Mouse (Mus musculus) subcutaneous adipose tissue, adult 2 months (tissue): ENCODE measurements around the gene Aunip. TPM values are rescaled to one million over a fixed set of nuclear protein-coding genes. Genes with fewer than 3 reads are reported as not detected.

ENCODE experiments used
- polyA plus RNA-seq: library from polyadenylated mRNA; depleted of rRNA; stranded (reverse); fragments of >200 nt; gene quantifications from 2 replicates; pipeline ENCODE4 v1.2.3, GENCODE M21; 2012; ENCODE audit warnings: low replicate concordance; rRNA removed

Aunip gene
- 0.23 and 0.71 TPM in 2 replicates for polyA plus RNA-seq

DNA sequence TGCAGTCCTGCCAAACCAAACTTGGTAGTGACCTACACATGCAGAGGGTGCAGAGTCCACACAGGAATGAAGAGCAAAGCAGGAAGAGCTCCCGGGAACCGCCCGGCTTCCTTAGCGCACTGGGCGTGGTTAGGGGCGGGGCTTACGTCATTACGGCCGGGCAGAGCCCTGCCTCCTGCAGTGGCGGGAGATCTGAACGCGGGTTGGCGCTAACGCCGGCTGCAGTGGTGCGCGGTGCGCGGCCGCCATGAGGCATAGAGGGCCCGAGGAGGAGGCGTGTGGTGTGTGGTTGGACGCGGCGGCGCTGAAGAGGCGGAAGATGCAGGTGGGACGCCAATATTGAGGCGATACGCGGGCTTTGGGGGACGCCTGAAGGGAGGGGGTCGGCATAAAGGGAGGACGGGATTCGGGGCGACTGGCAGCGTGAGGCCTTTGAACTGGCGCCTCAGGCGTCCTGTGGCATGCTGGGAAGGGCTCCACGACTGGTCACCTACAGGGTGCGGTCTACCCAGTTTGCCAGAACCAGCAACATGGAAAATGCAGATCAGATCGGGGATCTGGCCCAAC, at the start of gene Aunip:
Gene Aunip (plus strand): TSS at position 155 of the 567 bp plus-strand sequence.

DNA sequence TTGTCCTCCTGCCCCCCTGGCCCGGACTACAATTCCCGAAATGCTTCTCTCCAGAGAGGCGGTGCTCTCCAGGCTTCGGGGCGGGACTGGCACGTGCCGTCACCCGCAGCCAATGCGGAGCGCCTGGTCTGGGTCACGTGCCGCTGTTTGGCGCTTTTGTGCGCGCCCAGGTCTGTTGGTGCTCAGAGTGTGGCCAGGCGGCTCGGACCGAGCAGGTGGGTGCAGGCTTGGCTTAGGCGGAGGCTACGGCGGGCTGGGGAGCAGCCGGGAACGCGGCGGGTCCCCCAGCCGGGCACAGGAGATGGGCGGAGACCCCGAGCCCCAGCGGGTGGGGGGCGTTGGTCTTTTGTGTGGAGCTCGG, 42.6 kb upstream of the Aunip start, which contains the start of gene Stmn1:
Gene Stmn1 (plus strand): TSS at position 106 of the 361 bp plus-strand sequence.

DNA sequence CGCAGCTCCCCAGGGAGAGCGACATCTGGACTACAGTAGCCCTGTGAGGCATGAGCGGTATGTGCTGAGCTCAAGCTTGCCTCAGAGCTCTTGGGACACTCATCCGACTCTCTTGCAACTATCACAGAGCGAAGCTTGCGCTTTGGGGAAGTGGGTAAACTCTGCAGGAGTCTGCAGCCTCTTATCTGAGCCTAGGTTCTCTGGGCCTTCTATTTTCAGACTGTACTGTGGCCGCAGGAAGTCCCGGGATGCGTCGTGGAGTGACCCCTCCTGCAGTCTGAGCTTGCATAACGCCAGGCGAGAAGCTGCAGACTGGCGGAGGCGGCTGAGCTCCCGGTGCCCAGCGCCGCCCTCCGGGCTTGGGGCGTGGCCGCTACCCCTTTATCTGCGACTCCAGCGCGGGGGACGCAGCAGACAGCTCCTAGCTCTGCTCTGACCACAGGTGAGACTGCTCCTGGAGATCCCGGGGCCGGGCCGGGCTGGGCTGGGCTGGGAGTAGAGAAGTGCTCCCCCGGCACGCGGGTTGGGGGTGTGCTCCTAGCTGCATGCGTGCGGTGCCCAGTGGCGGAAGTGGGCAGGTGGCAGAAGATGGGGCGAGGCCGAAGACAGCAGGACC, 14.1 kb upstream of the Aunip start, which contains the start of gene Paqr7:
Gene Paqr7 (plus strand): TSS at position 103 of the 616 bp plus-strand sequence.

DNA sequence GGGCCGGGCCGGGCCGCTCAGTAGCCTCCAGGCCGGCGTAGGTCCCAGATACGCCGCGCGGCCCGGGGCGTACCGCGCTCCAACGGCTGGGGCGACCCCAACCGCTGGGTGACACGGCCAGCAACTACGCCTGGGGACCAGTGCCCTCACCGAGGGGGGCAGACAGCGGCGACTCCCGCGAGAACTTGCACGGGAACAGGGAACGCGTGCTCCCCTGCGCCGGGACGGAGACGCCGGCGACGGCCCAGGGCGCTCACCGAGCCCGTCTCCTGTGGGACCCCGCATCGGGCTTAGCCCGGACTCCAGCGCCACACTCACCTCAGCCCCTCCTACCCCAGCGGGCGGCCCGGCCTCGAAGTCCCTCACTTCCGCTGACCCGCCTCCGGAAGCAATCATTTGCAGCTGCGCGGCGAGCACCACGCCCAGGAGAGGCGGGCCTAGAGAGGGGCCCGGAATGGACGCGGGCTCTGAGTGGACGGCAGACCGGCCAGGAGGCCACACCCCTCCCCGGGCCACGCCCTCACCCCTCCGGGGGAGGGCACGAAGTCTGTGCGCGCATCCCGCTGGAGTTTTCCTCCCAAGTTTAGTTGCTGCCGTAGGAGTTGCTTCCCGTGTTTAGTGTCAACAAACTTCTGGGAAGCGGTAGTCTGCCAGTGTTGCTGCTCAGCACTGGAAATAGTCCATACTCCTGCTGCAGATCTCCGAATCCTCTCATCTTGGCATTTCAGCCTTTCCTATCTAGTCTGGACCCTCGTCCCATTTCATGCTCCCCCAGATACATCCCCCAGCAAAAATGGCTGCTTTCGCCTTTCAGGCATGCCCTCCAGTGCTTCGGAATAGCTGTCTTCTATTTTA, 24.4 kb downstream of the Aunip start, which contains the start of gene Mtfr1l:
Gene Mtfr1l (minus strand): TSS at position 456 of the 855 bp plus-strand sequence.

DNA sequence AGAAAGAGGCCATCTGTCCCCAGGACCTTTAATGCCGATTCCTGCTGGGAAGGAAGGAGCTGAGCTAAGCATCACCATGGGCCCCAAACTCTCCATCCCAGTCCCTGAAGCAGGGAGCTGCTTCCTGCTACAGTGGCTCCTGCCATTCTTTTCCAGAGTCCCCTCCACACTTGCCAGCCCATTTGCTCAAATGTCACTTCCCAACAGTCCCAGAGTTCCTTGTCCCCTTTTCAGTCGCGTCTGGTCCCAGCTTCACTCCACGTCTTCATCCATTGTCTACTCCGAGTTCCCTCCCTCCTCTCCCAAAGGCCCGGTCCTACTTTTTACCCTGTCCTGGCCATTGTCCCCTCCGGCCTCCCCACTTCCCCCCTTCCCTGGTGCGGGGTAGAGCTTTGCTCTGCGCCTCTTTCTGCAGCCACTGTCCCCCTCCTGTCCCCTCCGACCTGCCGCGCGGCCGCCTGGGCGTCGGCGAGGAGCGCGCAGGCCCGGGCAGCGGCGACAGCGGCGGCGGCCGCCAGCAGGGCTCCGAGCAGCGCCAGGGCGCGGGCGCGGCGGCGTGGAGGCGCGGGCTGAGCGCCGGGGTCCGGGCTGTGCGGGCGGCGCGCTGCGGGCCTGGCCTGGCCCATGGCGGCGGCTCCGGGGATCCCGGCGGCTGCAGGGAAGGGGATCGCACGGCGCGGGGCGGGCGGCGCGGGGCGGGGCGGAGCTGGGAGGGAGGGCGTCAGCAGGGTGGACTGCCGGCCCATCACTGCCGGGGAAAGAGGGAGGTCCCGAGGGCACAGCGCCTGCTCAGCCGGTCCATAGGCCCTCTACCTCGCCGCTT, 40.9 kb downstream of the Aunip start, which contains the start of gene Selenon:
Gene Selenon (minus strand): TSS at position 673 of the 823 bp plus-strand sequence.

Other genes with a start within 250 kb of the Aunip start
- gene Pdik1l, start 223.1 kb upstream of the Aunip start, polyA plus RNA-seq: 4.9 and 8.5 TPM in 2 replicates
- gene Trim63, start 195.9 kb upstream of the Aunip start, polyA plus RNA-seq: 0.60 TPM in 1 of 2 replicates, not detected in the other
- gene Slc30a2, start 167.8 kb upstream of the Aunip start, polyA plus RNA-seq: 0.11 and 0.46 TPM in 2 replicates
- gene Extl1, start 127.1 kb upstream of the Aunip start, polyA plus RNA-seq: 0.20 and 0.82 TPM in 2 replicates
- gene Pafah2, start 114.7 kb upstream of the Aunip start, polyA plus RNA-seq: 25.4 and 27.1 TPM in 2 replicates
- gene Stmn1, start 42.7 kb upstream of the Aunip start, polyA plus RNA-seq: 4.7 and 11.7 TPM in 2 replicates
- gene Paqr7, start 14.3 kb upstream of the Aunip start, polyA plus RNA-seq: 21.2 and 66.3 TPM in 2 replicates
- 155 and 174 TPM in 2 replicates for gene Mtfr1l, start 24.4 kb downstream of the Aunip start, polyA plus RNA-seq
- 35.7 and 65.0 TPM in 2 replicates for gene Selenon, start 41.2 kb downstream of the Aunip start, polyA plus RNA-seq
- gene Man1c1, start 193.3 kb downstream of the Aunip start, polyA plus RNA-seq: 6.9 and 14.0 TPM in 2 replicates